Mouse (Mus musculus) adrenal gland, adult 8-10 months (tissue): ENCODE measurements around the gene Ric8b. TPM values are rescaled to one million over a fixed set of nuclear protein-coding genes. Genes with fewer than 3 reads are reported as not detected.

Experiments used
- total RNA-seq, 4 experiments: library from RNA; stranded (reverse); gene quantifications; 2 replicates each; pipeline ENCODE4 v1.2.4; 2022

Ric8b gene
- total RNA-seq, 4 experiments from 2014 or later: 28.9 to 43.8 (median 33.8) TPM

Other genes with a start within 250 kb of the Ric8b start
- gene Rfx4, start 161.6 kb upstream of the Ric8b start, total RNA-seq: under 1 TPM in 1 of 4 experiments, not detected in 3; 0.07 TPM
- under 1 TPM; 0.70 to 0.78 (median 0.75) TPM for gene Fhl4, start 184.9 kb downstream of the Ric8b start, total RNA-seq
- gene Tmem263, start 185.0 kb downstream of the Ric8b start, total RNA-seq: 10 to 100 TPM; 17.5 to 23.4 (median 20.6) TPM
- gene Mterf2, start 210.4 kb downstream of the Ric8b start, total RNA-seq: 10 to 100 TPM in 2 of 4 experiments, 1 to 10 TPM in 2; 5.7 to 15.3 (median 8.8) TPM